ENCODE assay signal across 8 mouse cellular contexts in genomic region chr10:60278006-60278399, GRCm38 (mm10). TPM values are rescaled to one million over a fixed set of nuclear protein-coding genes. Genes with fewer than 3 reads are reported as not detected.
DNase-seq lines count a peak whose midpoint lies in the region; ATAC-seq and TF ChIP-seq lines count a peak whose summit lies in the region.

No protein-coding gene starts in this region.

- DNase-seq in heart, adult 18-20 months, result no peak
- DNase-seq in forebrain, embryonic 14.5 days (ENCODE audit: low spot score), result no peak
- no peak for DNase-seq in frontal cortex, postnatal 25 days (ENCODE audit: low spot score in 2 of 2)
- no peak for DNase-seq in adrenal gland, postnatal 4 days (ENCODE audit: low spot score in 2 of 2)
- DNase-seq in left cerebral cortex, postnatal 36 days (ENCODE audit: low spot score in 2 of 2), result no peak

- H3K9ac ChIP-seq in heart, embryonic 11.5 days (ENCODE audit: low read depth, low read length), result peak overlapping the region; percentile 93
- H3K9ac ChIP-seq in forebrain, embryonic 14.5 days (ENCODE audit: low read length), result peak overlapping the region; percentile 88
- peak overlapping the region; percentile 88 for H3K9ac ChIP-seq in liver, embryonic 16.5 days (ENCODE audit: low read depth, low read length)

- no peaks in the 10 kb centered on the region for H3K36me3 ChIP-seq in heart, embryonic 11.5 days (ENCODE audit: control insufficient read depth, insufficient read depth, low read length)
- peaks cover 20% of the 10 kb centered on the region for H3K36me3 ChIP-seq in E14TG2a.4 (ENCODE audit: insufficient read depth, low read length)
- no peaks in the 10 kb centered on the region for H3K36me3 ChIP-seq in forebrain, embryonic 14.5 days (ENCODE audit: control insufficient read depth, insufficient read depth, low read length)
- H3K36me3 ChIP-seq in liver, embryonic 16.5 days (ENCODE audit: control insufficient read depth, insufficient read depth), result no peaks in the 10 kb centered on the region

- H3K4me2 ChIP-seq in heart, embryonic 11.5 days, result peak overlapping the region; percentile 87
- H3K4me2 ChIP-seq in forebrain, embryonic 14.5 days (ENCODE audit: low read length), result peak overlapping the region; percentile 77
- H3K4me2 ChIP-seq in liver, embryonic 16.5 days (ENCODE audit: low read depth, low read length), result peak overlapping the region; percentile 68

- H3K9me3 ChIP-seq in heart, embryonic 11.5 days (replicated peaks; ENCODE audit: control insufficient read depth, low read length), result no peaks in the 10 kb centered on the region
- H3K9me3 ChIP-seq in E14TG2a.4 (ENCODE audit: low read length), result no peaks in the 10 kb centered on the region
- H3K9me3 ChIP-seq in forebrain, embryonic 14.5 days (replicated peaks; ENCODE audit: control insufficient read depth, low read length), result no peaks in the 10 kb centered on the region
- no peaks in the 10 kb centered on the region for H3K9me3 ChIP-seq in liver, embryonic 16.5 days (replicated peaks; ENCODE audit: control insufficient read depth, low read length)

- H3K4me3 ChIP-seq in heart, embryonic 11.5 days (ENCODE audit: low read depth, low read length), result peak overlapping the region; percentile 94
- H3K4me3 ChIP-seq in E14TG2a.4 (replicated peaks; ENCODE audit: low read length), result peak overlapping the region; percentile 89
- peak overlapping the region; percentile 56 for H3K4me3 ChIP-seq in forebrain, embryonic 14.5 days (ENCODE audit: low read depth, low read length)
- H3K4me3 ChIP-seq in liver, embryonic 16.5 days (ENCODE audit: low read depth, low read length), result peak overlapping the region; percentile 84

- H3K27ac ChIP-seq in heart, embryonic 11.5 days (ENCODE audit: low read depth, low read length), result peak overlapping the region; percentile 87
- peak overlapping the region; percentile 86; the same call in 1 of the 2 replicates for H3K27ac ChIP-seq in forebrain, embryonic 14.5 days (ENCODE audit: low read depth, low read length)
- peak overlapping the region; percentile 75 for H3K27ac ChIP-seq in liver, embryonic 16.5 days (ENCODE audit: low read length)

- ATAC-seq in heart, embryonic 11.5 days (replicated peaks; ENCODE audit: insufficient number of reproducible peaks, low FRiP score, low TSS enrichment), result peak; percentile 55
- ATAC-seq in forebrain, embryonic 14.5 days, result no peak
- peak; percentile 68 for ATAC-seq in liver, embryonic 16.5 days (ENCODE audit: low read depth)

- H3K4me1 ChIP-seq in heart, embryonic 11.5 days (ENCODE audit: control insufficient read depth, insufficient read depth, low read length), result peaks cover 20% of the 10 kb centered on the region
- peaks cover 67% of the 10 kb centered on the region for H3K4me1 ChIP-seq in E14TG2a.4 (replicated peaks; ENCODE audit: low read depth, low read length)
- peaks cover 34% of the 10 kb centered on the region for H3K4me1 ChIP-seq in forebrain, embryonic 14.5 days (ENCODE audit: control insufficient read depth, insufficient read depth, low read length)
- H3K4me1 ChIP-seq in liver, embryonic 16.5 days (ENCODE audit: control insufficient read depth, low read depth, low read length), result peaks cover 42% of the 10 kb centered on the region

- WGBS in heart, embryonic 11.5 days (ENCODE audit: insufficient replicate concordance), result 7% methylated on average over 13 of the region's 13 CpGs
- 12% methylated on average over 13 of the region's 13 CpGs for WGBS in forebrain, embryonic 14.5 days
- 8% methylated on average over 13 of the region's 13 CpGs for WGBS in liver, embryonic 16.5 days (ENCODE audit: insufficient replicate concordance)

- no peaks in the 10 kb centered on the region for H3K27me3 ChIP-seq in heart, embryonic 11.5 days (ENCODE audit: control insufficient read depth, insufficient read depth, low read length)
- peaks cover 7% of the 10 kb centered on the region; the same call in 1 of the 2 replicates for H3K27me3 ChIP-seq in E14TG2a.4 (ENCODE audit: insufficient read depth, low read length)
- no peaks in the 10 kb centered on the region for H3K27me3 ChIP-seq in forebrain, embryonic 14.5 days (replicated peaks; ENCODE audit: control insufficient read depth, insufficient read depth, low read length)
- H3K27me3 ChIP-seq in liver, embryonic 16.5 days (ENCODE audit: control insufficient read depth, insufficient read depth, low read depth, low read length), result no peaks in the 10 kb centered on the region

- intact Hi-C loops in left cerebral cortex, postnatal 36 days (cut with DNase I), result no loop called here

- no peak for TF ChIP-seq CTCF in E14TG2a.4 (conservative IDR thresholded peaks at IDR 0.05; ENCODE audit: low read length)

RNA-seq across cellular contexts. Expression of gene Psap, which starts 0.6 kb away (rescaled TPM):
- polyA plus RNA-seq in heart, embryonic 11.5 days (2014; fragmentation: Nextera tagmentation; extraction: Ambion mirVana), result 68.5 and 78.1 TPM in 2 replicates
- 1,000 to 10,000 TPM; 1,306 to 1,321 TPM for total RNA-seq in heart, adult 18-20 months (2021)
- 164 and 170 TPM in 2 replicates for polyA plus RNA-seq in forebrain, embryonic 14.5 days (2014; fragmentation: Nextera tagmentation; extraction: Ambion mirVana)
- 82.2 and 83.5 TPM in 2 replicates for polyA plus RNA-seq in liver, embryonic 16.5 days (2015; fragmentation: Nextera tagmentation; extraction: Ambion mirVana)
- total RNA-seq in adrenal gland, postnatal 4 days (2021), result 100 to 1,000 TPM; 671 to 696 TPM
- 1,000 to 10,000 TPM; 1,489 to 1,662 TPM for total RNA-seq in left cerebral cortex, postnatal 36 days (2021)

RNA-seq across cellular contexts. Expression of gene Chst3, which starts 58.9 kb away (rescaled TPM):
- polyA plus RNA-seq in heart, embryonic 11.5 days (2014; fragmentation: Nextera tagmentation; extraction: Ambion mirVana), result 0.57 and 0.73 TPM in 2 replicates
- total RNA-seq in heart, adult 18-20 months (2021), result 1 to 10 TPM in 1 of 2 experiments, under 1 TPM in 1; 0.74 to 1.5 TPM
- 0.52 and 0.70 TPM in 2 replicates for polyA plus RNA-seq in forebrain, embryonic 14.5 days (2014; fragmentation: Nextera tagmentation; extraction: Ambion mirVana)
- polyA plus RNA-seq in liver, embryonic 16.5 days (2015; fragmentation: Nextera tagmentation; extraction: Ambion mirVana), result 0.22 and 0.27 TPM in 2 replicates
- total RNA-seq in adrenal gland, postnatal 4 days (2021), result 1 to 10 TPM; 3.2 to 3.4 TPM
- 1 to 10 TPM; 1.6 to 2.2 TPM for total RNA-seq in left cerebral cortex, postnatal 36 days (2021)
